Mouse (Mus musculus) Patski (cell line): ENCODE results near the gene Pm20d2. TPM values are rescaled to one million over a fixed set of nuclear protein-coding genes. Genes with fewer than 3 reads are reported as not detected.

Source experiments
- ATAC-seq: fragments of 100-300 bp; one replicate; pipeline ENCODE4 v1.8.0; 2021
- CTCF ChIA-PET: fragments of 350-600 bp; sonication (Branson Sonifier 250); formaldehyde crosslinking; loops from one replicate; lab custom pipeline; 2022; ENCODE audit warnings: inconsistent platforms; lab: Charles Lee
- POLR2A ChIA-PET: fragments of 350-600 bp; sonication (Branson Sonifier 250); formaldehyde crosslinking; loops from one replicate; lab custom pipeline; 2022; ENCODE audit warnings: antibody characterized with exemption, inconsistent platforms; lab: Charles Lee
- DNase-seq: peaks from one replicate; pipeline ENCODE4 v3.0.0-alpha.2; 2011; ENCODE audit warnings: low read depth, low spot score
- H3K27me3 ChIP-seq: fragments of 371-371 bp; one replicate; pipeline ENCODE4 v1.5.1; 2021
- CTCF ChIP-seq: fragments of 100-300 bp; IDR thresholded peaks from one replicate; pipeline ENCODE4 v1.5.1; 2021
- in situ Hi-C: fragments of 300-500 bp; cut with MboI; formaldehyde crosslinking; loops from 3 replicates; pipeline ENCODE4 v1.11.1; 2018; ENCODE audit warnings: low pct_unique_long_range_greater_than_20kb, mixed read lengths
- polyA plus RNA-seq: library from polyadenylated mRNA; unstranded; gene quantifications from one replicate; pipeline ENCODE4 v1.2.3, GENCODE M21; 2021

Pm20d2 gene
- polyA plus RNA-seq, 1 experiment from 2014 or later, result 0.39 TPM

DNA sequence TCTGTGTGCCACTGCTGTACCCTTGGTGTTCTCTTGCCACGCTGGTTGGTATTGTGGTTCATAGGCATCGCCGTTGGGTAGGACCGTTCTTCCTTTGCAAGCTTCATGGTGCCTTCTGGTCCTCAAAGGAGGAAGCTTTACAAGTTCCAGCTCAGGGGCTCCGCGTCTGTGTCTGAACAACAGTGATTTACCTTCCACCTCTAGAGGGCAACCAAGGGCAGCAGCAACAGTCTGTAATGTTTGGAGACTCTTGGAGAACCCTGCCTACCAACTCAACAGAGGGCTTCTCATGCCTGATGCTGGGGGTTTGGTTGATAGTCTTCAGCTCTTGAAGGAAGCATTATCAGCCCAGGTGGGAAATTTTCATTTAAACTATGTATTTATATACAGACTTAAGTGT, 65.0 kb downstream of the Pm20d2 start:
- in situ Hi-C loops, result loop anchor here (10.0 to 25.0 kb wide), 2 partner anchors 350 to 1062 kb away; no protein-coding TSS in a partner anchor
- DNase-seq, result no peak
- peaks cover 4% of the 10 kb centered on the region for H3K27me3 ChIP-seq
- POLR2A ChIA-PET, result no interaction called here
- ATAC-seq, result no peak
- peak; percentile 39 for TF ChIP-seq CTCF
- CTCF ChIA-PET, result interaction anchor here (0.7 to 1.5 kb wide), 9 partner anchors 21 to 169 kb away, joined by 3 to 5 read pairs (median 3); partner anchors contain the start of gene Pnrc1

Other genes with a start within 250 kb of the Pm20d2 start
- gene Ankrd6, start 238.9 kb downstream of the Pm20d2 start, polyA plus RNA-seq, result 0.08 TPM
- 1.4 TPM for gene Rragd, start 206.7 kb downstream of the Pm20d2 start, polyA plus RNA-seq
- gene Ube2j1, start 158.3 kb downstream of the Pm20d2 start, polyA plus RNA-seq, result 36.6 TPM
- 0.06 TPM for gene Gabrr2, start 126.7 kb downstream of the Pm20d2 start, polyA plus RNA-seq
- gene Gabrr1, start 57.2 kb downstream of the Pm20d2 start, polyA plus RNA-seq, result not detected
- 0.03 TPM for gene Srsf12, start 19.3 kb upstream of the Pm20d2 start, polyA plus RNA-seq
- 49.0 TPM for gene Pnrc1, start 100.4 kb upstream of the Pm20d2 start, polyA plus RNA-seq
- 11.0 TPM for gene Rngtt, start 120.6 kb upstream of the Pm20d2 start, polyA plus RNA-seq